Mouse (Mus musculus) retina, postnatal 1 day (tissue): ENCODE data around the gene Vps11.
"Not testable (repeated sequence)": the region's sequence is repeated elsewhere in the genome, so short reads cannot be mapped to it uniquely, and the experiment has no call there.

Source experiments
- DNase-seq: peaks from one replicate; pipeline ENCODE4 v3.0.0-alpha.2; 2012

Vps11 gene

GRCm38 (mm10) chr9:44373386-44373785 is 11.9 kb upstream of the Vps11 start:
- no peak for DNase-seq

DNA sequence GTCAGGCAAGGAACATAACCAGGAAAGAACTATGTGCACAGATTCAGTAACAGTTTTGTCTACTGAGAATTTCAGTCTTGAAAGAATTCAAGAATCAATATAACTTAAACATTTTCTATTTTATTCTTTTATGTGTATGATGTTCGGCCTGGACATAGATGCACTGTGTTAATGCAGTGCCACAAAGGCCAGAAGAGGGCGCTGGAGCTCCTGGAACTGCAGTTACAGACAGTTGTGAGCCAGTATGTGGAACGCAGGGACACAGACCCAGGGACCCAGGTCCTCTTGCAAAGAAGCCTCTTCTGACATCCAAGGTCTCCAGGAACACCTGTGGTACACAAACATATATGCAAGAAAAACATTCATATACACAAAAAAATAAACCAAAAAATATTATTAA is 3.0 kb upstream of the Vps11 start:
- DNase-seq, result peak; percentile 7

DNA sequence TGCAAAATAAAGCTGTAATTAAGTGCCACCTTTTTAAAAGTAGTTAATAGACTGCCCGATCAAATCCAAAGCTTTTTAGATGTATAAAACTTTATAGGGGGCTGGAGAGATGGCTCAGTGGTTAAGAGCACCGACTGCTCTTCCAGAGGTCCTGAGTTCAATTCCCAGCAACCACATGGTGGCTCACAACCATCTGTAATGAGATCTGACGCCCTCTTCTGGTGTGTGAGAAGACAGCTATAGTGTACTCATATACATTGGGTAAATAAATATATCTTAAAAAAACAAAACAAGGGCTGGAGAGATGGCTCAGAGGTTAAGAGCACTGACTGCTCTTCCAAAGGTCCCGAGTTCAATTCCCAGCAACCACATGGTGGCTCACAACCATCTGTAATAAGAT is 461 bp upstream of the Vps11 start:
- DNase-seq, result not testable (repeated sequence)

- peak; percentile 56 for DNase-seq
These were observed 4.3 kb downstream of the Vps11 start for GRCm38 (mm10) chr9:44357207-44357606.

DNA sequence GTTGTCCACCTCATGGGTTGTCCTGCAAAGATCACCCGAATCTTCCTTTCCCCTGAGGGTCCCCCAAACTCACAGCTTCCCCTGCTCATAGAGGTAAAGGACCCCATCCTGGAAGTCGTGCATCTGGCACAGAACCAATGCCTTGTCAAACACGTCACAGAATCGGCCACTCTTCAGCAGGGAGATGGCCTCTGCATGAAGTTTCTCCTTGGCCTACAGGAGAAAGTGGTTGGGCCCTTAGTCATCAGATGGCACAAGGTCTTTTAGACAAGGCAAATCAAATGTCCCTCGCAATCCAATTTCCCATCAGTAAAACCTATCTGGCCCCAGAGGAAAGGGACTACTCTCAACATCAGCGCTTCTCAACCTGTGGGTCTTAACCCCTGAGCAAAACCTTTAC is 8.3 kb downstream of the Vps11 start:
- DNase-seq, result no peak

DNA sequence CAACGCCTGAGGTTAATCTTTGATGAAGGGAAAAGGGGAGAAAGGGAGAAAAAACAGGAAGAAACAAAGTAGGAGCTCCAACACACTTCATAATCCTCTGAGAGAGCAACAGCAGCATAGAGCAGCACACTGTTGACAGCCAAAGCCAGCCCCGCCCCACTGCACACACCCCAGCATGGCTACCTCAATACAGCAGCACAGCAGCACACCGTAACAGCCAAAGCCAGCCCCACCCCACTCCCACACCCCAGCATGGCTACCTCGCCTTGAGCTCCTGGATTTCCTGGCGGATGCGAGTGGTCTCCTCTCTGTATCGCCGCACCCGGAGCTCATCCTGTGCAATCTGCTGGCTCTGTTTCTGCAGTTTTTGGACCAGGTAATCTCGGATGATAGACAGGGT is 9.1 kb downstream of the Vps11 start:
- DNase-seq, result no peak

DNA sequence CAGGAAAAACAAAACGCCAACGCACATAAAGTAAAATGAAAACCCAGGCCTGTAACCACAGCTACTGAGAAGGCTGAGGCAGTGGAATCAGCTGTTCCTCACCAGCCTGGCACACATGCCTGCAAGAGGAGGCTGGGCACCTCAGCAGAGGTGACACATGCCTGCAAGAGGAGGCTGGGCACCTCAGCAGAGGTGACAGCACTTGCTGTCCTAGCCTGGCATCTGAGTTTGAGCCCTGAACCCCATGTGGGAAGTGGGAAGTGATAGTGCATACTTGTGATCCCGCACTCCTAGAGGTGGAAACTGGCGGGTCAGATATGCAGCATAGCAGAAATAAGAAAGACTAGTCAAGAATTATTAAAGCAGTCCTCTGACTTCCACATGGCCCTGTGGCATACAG is 10.1 kb downstream of the Vps11 start:
- no peak for DNase-seq

DNA sequence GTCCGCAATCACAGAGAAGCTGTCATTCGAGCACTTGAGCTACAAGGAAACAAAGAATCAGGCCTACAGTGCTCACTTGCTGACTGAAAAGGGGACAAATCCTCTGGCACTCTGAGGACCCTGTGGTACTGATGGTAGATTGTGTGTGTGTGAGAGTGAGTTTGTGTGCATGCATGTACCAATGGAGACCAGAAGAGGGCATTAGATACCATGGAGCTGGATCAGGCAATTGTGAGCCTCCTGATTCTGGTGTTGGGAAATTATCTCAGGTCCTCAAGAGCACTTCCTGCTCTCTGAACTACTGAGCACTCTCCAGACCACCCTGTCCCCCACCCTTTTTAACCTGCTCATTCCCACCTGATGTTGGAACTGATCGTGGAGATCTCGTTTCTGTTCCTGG is 12.9 kb downstream of the Vps11 start:
- DNase-seq, result no peak

DNA sequence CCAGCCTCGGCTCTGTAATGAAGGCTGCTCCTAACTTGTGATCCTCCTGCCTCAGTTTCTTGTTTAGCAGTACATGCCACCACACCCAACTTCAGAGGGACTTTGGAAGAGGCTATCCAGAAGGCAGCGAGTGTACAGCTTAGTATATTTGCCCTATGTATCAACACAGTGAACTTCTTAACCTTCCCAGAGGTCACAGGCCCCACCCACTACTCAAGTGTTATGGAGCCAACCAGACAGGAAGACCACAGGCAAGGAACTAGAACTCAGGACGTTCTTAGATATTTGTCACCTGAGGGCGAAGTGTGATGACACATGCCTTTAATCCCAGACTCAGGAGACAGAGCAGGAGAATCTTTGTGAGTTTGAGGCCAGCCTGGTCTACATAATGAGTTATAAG is 13.8 kb downstream of the Vps11 start:
- no peak for DNase-seq

- no peak for DNase-seq
These were observed 14.3 kb downstream of the Vps11 start for GRCm38 (mm10) chr9:44347166-44347565.

DNA sequence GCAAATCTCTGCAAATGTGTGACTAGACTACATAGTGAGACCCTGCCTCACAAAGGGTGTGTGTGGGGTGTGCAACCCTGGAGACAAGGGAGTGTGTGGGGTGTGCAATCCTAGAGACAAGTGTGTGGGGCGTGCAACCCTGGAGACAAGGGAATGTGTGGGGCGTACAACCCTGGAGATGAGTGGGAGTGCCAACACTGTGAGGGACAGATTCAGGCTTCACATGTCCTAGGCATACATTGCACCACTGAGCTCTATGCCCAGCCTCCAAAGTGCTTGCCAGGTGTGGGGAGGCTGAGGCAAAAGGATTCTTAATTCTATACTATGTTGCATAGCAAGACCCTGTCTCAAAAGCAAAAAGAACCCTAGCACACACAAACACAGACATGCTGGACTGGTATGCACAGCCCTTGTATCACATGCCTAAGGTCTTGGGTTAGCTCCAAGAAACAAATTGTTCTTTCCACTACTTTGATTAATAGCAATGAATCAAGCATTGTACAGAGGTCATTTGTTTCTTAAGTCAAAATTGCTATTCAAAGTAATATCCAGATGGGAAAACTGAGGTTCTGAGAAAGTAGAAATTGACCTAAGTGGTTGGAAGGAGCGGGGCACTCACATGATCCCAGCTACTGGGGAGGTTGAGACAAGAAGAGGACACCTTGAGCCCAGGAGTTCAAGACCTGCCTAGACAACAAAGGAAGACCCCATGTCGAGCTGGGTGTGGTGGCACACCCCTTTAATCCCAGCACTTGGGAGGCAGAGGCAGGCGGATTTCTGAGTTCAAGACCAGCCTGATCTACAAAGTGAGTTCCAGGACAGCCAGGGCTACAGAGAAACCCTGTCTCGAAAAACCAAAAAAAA is 15.7 kb downstream of the Vps11 start:
- DNase-seq, result no peak

DNA sequence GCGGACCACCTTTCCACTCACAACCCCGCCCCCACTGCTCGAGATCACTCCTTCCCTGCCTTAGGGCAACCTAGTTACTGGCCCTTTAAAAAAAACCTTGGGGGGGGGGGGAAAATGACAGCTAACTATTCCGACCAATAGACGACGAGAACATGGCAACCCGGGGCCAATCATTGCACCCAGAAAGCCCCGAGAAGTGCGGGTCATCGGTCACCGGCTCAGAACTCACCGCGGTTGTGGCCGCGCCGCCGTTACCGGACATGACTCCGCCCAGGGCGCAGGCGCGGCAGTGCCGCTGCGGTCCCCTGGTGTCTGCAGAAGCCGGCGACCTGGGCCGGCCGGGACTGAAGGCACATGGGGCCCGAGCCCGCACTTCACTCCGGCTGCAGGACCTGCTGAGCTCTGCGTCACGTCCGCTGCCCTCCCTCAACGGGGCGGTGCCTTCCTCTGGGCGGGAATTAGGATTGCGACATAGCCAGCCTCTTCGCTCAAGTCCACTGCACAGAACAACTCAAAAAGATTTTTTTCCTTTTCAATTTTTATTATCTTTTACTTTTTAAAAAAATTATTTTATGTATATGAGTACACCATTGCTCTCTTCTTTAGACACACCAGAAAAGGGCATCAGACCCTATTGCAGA is 17.6 kb downstream of the Vps11 start, which contains the start of gene Hmbs:
Gene Hmbs (minus strand): TSS at position 448 of the 641 bp plus-strand sequence.
- peak; percentile 96 for DNase-seq

- DNase-seq, result no peak
These were observed 18.2 kb downstream of the Vps11 start for GRCm38 (mm10) chr9:44343290-44343689.

DNA sequence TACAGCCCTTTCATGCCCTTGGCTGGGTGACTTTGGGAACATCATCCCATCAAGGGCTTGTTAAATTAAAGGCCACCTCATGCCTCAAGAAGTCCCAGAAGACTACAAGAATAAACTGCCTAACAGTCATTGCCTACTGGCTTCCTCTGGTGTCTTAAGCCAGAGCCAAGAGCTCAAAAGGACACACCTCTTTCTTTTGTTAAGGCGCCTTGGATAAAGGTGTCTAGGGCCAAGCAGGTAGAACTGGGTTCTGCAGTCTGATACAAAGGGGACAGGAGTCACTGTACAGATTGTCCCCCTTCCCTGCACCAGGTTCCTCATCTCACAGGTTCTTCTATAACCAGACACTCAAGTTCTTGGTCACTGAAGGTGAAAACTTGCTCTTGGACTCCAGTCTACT is 18.9 kb downstream of the Vps11 start:
- DNase-seq, result no peak

GRCm38 (mm10) chr9:44342173-44342572 is 19.3 kb downstream of the Vps11 start:
- no peak for DNase-seq

GRCm38 (mm10) chr9:44341487-44341886 is 20.0 kb downstream of the Vps11 start:
- DNase-seq, result no peak

GRCm38 (mm10) chr9:44338574-44338973 is 22.9 kb downstream of the Vps11 start:
- DNase-seq, result no peak

GRCm38 (mm10) chr9:44337436-44338169 is 23.9 kb downstream of the Vps11 start:
- no peak for DNase-seq

GRCm38 (mm10) chr9:44336964-44337363 is 24.5 kb downstream of the Vps11 start:
- DNase-seq, result no peak

DNA sequence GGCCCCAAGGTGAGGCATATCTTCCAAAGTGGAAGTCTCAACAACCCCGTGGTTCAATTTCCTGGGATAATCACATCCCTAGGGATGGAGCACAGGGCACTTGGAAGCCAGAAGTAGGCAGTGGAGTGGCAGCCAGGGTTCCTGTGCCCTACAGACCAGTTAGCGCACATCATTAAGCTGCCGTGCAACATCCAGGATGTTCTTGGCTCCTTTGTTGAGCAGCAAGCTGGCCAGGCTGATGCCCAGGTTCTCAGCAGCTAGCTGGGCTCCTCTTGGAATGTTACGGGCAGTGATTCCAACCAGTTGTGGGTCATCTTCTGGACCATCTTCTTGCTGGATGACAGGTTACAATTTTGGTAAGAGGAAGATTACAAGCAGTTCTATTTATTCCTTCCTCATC is 25.0 kb downstream of the Vps11 start:
- DNase-seq, result not testable (repeated sequence)

GRCm38 (mm10) chr9:44336093-44336406 is 25.4 kb downstream of the Vps11 start:
- no peak for DNase-seq

DNA sequence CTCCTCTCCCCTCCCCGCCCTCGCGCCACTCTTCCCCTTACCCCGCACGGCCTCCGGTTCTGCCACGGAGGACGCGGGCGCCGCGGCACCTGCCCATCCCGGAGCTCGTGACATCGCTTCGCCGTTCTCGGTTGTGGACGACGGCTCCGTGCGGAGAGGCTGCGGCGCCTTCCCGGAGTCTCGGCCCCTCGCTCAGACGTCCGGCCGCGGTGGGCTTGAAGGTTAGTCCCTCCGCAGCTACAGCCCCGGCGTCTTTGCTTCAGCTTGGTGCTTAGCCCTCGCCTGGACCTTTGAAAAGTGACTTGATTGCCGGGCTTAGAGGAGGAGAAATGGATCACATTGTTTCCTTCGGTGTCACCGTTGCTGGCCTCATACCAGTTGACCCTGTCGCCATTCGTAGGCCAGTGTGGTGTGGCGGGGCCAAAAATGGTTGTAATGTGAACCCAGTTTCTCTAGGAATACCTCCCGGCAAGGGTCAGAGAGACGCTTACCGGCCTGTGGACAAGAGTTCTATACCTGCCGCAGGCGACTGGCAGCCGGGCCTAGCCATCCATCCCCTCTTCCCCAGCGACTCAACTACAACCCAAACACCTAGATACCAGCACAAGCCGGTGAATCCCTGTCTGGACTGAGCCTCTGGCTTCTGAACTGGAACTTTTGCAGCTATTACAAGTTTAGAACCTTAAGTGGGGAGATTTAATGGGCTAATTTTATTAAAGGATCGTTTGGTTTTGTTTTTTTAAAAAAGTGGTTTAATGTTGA is 26.0 kb downstream of the Vps11 start:
- no peak for DNase-seq
